Mouse (Mus musculus): ENCODE measurements around the gene Phf1.
"Not testable (repeated sequence)": the region's sequence is repeated elsewhere in the genome, so short reads cannot be mapped to it uniquely, and the experiment has no call there.

The Phf1 gene

GRCm38 (mm10) chr17:26932839-26933398 lies at the start of gene Phf1:
Gene Phf1 (plus strand): TSS chr17:26933052.
- DNase-seq = peak; percentile 92

DNA sequence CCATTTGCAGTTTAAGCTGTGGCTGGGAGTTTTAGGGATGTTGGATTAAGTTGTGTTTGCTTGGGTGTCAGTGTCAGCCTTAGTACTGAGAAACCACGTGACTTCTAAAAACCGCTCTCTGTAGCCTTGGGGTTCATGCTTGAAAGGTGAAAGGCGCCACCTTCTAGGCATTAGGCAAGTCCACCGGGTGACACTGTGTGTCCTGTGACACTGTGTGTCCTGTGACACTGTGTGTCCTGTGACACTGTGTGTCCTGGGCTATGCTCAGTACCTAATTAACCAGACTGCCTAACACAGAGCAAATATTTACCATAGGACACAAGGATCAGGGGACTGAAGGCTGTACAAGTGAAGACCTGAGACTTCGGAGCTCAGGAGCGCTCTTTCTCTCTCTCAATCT lies 49.3 kb upstream of the Phf1 start:
- DNase-seq = no peak

GRCm38 (mm10) chr17:26884995-26885926 lies 47.6 kb upstream of the Phf1 start:
- DNase-seq = peak; percentile 74

DNA sequence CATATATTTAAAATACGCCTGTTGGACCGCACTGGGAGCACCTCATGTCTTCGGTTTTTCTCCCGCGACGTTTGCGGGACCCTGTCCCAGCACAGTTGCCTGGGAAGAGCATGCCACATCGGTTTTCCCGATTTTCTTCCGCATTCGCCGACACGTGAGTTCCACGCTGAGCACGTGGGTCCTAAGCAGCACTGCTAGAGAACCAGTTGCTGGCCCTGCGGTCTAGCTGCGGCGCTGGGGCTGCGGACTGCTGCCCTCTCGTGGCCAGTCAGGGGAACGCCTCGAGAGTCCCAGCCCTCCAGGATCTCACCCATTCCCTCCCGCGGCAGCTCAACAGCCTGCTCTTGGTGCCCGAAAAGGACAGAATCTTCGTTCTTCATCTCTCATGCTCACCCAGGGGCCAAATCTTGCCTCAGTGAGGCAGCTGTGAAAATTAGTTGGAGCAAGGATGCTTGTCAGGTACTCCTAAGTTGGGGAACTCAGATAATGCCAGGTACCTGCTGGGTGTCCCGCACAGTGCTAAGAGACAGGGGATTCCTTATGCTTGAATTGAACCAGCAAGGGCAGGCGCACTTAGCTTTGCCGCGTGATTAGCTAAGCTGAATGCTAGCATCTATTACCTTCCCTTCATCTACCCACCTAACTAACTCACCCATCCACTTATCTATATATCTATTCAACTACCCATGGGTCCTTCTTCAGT lies 46.7 kb upstream of the Phf1 start:
- peak; percentile 79 for DNase-seq

DNA sequence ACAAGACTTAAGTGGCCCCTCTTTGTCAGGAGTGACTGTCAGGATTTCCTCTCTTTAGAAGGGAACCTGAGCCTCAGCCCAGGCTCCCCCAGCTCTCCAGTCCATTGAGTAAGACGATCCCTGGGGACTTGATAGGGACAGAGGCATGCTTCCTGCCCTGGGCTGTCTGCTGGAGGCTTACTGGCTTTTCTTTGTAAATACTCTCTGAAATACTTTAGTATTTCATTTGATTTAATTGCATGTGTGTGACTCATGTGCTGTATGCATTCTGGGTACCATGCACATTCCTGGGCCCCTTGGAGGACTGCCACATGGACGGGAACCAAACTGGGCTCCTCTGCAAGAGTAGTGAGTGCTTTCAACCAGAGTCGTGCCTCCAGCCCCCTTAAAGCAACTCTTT lies 44.9 kb upstream of the Phf1 start:
- no peak for DNase-seq

GRCm38 (mm10) chr17:26892635-26893375 lies 40.0 kb upstream of the Phf1 start:
- no peak for DNase-seq

DNA sequence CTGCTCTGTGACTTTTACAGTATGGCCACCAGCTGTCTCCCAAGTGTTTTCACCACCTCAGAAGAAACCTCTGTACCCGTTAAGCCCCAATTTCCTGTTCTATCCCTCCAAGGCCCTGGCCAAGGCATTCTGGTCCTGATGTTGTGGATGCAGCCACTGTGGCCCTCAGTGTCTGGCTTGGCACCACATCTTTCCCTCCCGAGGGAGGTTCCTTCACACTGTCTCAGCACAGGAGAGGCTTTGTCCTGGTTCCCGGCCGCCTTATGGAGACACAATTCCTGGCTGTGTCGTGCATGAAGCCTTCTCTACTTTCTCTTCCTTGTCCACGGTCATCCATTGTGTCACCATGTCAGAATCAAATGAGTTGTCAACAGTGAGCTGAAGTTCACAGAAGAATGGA lies 39.4 kb upstream of the Phf1 start:
- DNase-seq = no peak

GRCm38 (mm10) chr17:26894342-26894741 lies 38.5 kb upstream of the Phf1 start:
- DNase-seq = no peak

DNA sequence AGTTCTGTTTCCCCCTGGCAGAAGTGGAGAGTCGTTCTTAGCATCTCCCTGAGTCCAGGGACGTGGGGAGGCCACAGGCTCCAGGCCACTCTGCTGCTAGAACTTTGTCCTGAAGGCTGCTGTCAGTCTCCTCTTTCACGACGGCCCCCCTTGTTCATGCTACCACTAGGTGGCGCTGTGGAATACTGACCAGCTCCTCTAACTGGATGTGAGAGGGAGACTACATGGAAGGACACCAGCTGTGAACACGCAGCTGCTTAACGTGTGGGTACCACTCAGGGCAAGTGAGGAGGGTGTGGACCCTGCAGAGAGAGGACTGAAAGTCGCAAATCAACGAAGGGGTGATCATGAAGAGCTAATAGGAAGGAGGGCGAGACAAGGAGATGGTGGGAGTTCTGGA lies 37.3 kb upstream of the Phf1 start:
- peak; percentile 51 for DNase-seq

DNA sequence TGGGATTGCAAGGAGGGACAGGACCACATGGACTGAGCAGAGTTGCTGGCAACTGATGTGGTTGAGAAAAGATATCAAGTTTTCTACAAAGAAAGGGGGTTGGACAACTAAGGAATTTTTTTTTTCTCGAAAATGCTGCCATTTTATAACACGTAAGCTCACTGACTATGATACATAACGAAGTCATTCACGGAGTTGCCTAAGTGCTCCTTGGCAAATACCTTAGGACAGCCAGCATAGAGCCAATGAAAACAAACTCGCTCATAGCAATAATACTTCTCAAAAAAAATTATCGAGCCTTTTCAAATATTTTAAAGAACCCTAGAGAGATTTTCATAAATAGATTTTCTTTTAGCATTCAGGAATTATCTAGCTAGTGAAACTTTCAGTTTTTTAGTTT lies 31.9 kb upstream of the Phf1 start:
- no peak for DNase-seq

- no peak for DNase-seq
These were observed 28.5 kb upstream of the Phf1 start for GRCm38 (mm10) chr17:26904320-26904719.

DNA sequence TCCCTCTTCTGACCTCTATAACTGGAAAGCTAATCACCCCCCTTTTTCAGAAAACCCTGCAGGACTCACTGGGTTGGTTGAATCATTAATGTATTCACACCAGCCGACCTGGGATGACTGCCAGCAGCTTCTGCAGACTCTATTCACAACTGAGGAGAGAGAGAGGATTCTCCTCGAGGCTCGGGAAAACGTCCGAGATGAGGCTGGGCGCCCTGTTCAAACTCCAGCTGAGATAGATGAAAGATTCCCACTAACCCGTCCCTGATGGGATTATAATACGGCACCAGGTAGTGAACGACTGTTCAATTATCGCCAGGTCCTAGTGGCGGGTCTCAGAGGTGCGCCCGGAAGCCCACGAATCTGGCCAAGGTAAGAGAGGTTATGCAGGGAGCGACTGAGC lies 25.3 kb upstream of the Phf1 start:
- not testable (repeated sequence) for DNase-seq

GRCm38 (mm10) chr17:26915248-26915647 lies 17.6 kb upstream of the Phf1 start:
- no peak for DNase-seq

GRCm38 (mm10) chr17:26916711-26917482 lies 16.0 kb upstream of the Phf1 start, which contains the start of gene Kifc5b:
Gene Kifc5b (plus strand): TSS chr17:26917091.
- DNase-seq = peak; percentile 100

GRCm38 (mm10) chr17:26917560-26917959 lies 15.3 kb upstream of the Phf1 start:
- not testable (repeated sequence) for DNase-seq

DNA sequence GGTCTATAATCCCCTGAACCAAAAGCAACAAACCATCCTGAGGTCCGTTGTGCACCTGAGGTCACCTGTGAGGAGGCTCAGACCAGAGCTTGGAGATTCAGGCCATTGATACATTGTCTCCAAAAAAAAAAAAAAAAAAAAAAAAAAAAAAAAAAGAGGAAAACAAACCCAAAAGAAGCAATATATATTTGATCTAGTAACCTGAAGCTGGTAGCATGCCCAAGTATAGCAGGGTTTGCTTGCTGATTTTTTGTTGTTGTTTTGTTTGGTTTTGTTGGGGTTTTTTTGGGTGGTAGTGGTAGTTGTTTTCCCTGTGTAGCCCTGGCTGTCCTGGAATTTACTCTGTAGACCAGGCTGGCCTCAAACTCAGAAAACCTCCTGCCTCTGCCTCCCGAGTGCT lies 14.5 kb upstream of the Phf1 start:
- DNase-seq = no peak

DNA sequence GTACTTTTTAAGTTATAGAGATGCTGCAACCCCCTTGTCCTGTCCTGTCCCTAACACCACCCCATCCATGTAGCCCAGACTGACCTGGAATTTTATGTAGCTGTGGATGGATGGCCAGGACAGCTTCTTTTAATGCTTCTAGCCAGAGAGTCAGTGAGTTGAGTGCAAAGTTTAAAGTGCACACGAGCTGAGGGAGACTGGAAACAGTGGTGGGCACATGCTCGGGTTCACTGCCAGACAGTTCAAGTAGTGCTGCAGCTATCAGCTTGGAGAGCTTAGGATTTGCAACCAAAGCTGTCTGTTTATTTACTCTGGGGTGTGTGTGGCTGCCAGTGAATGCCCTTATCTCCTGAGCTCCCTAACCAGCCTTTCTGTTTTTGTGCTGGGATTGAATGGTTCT lies 13.3 kb upstream of the Phf1 start:
- not testable (repeated sequence) for DNase-seq

DNA sequence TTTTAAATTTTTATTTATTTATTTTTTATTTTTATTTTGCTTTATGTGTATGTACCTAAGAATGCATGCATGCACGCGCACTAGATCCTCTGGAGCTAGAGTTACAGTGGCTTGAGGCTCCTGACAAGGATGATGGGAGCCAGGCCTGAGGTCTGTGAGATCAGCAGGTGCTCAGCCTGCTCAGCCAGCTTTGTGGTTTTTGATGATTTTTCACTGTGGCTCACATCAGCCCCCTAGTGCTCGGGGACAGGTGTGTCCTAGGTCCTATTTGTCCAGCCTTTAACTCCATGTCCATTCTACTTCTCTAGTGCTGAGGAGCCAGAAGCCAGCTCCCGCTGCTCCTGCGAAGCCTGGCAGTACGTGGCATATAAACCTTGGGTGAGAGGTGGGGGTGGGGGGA lies 10.5 kb upstream of the Phf1 start:
- not testable (repeated sequence) for DNase-seq

GRCm38 (mm10) chr17:26925414-26925813 lies 7.4 kb upstream of the Phf1 start:
- not testable (repeated sequence) for DNase-seq

DNA sequence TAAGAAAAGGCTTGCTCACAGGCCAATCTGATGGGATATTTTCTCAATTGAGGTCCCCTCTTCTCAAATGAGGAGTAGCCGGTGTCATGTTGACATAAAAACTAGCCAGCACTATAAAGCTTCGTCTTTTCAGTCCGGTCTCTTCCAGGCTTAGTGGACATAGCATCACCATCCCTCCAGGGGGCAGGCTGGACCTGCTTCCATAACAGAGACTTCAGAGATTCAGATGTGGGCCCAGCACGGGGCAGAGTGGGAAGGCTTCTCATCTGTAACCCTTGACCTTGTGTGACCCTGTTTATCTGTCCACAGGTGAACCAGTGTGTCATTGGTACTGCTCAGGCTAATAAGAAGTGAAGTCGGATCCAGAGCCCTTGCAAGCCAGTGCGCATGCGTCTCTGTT lies 1.1 kb upstream of the Phf1 start:
- DNase-seq = peak; percentile 59

DNA sequence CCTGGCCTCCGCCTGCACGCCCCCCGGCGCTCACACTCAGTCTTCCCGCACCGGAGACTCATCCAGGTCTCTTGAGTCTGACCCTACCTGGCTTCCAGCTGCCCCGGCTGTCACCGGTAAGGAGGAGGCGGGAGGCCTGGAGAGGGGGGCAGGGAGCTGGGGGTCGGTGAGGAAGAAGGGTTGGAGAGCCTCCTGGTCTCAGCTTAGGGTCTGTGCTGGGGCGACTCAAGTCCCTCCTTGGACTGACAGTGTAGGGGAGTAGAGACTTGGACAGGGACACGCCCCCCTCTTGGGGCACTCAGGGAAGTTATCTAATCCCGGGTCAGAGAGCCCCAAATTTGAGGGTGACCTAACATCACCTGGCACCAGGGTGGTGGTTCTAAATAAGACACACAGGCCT lies 567 bp downstream of the Phf1 start:
- no peak for DNase-seq

Measured in cerebellum, adult 11-12 months (tissue).